Mouse (Mus musculus) cerebellum, adult 2 months (tissue): ENCODE data around the gene Kifc5b. TPM values are rescaled to one million over a fixed set of nuclear protein-coding genes. Genes with fewer than 3 reads are reported as not detected.

Source experiments
- DNase-seq, 2 experiments: peaks; one replicate each; pipeline ENCODE4 v3.0.0; 2021
- H3K27ac ChIP-seq: fragments of 200-500 bp; 2 replicates; pipeline ENCODE4 v1.5.1; 2012; ENCODE audit warnings: low read length, control low read depth, inconsistent platforms; ENCODE audit not compliant: insufficient read depth
- H3K27me3 ChIP-seq: fragments of 200-500 bp; 2 replicates; pipeline ENCODE4 v1.6.1; 2012; ENCODE audit warnings: inconsistent platforms, mild to moderate bottlenecking, low read length, moderate library complexity; ENCODE audit not compliant: control insufficient read depth, insufficient read depth
- H3K4me1 ChIP-seq: fragments of 200-500 bp; 2 replicates; pipeline ENCODE4 v1.6.1; 2011; ENCODE audit warnings: low read length; ENCODE audit not compliant: control insufficient read depth, insufficient read depth
- H3K4me3 ChIP-seq: fragments of 200-500 bp; replicated peaks from 2 replicates; pipeline ENCODE3; 2011; ENCODE audit warnings: mild to moderate bottlenecking, low read depth, low read length, control low read depth; ENCODE audit not compliant: insufficient read depth
- CTCF ChIP-seq: fragments of 200-500 bp; IDR thresholded peaks from 2 replicates; pipeline ENCODE4 v1.5.1; 2011; ENCODE audit warnings: low read depth, mild to moderate bottlenecking, control low read depth, low read length, moderate library complexity, borderline replicate concordance; ENCODE audit not compliant: insufficient read depth
- POLR2A ChIP-seq: fragments of 200-500 bp; IDR thresholded peaks from 2 replicates; pipeline ENCODE4 v1.6.1; 2011; ENCODE audit warnings: low read length, control low read depth, borderline replicate concordance; ENCODE audit not compliant: insufficient read depth
- WGBS: fragments of 180-500 bp; shearing (Covaris S2); methylation state at CpG from one replicate; pipeline ENCODE4 v1.1.7; 2018; 5-methylcytosine and 5-hydroxymethylcytosine counted together
- polyA plus RNA-seq: library from polyadenylated mRNA; depleted of rRNA; stranded (reverse); fragments of >200 nt; gene quantifications from 2 replicates; pipeline ENCODE4 v1.2.3, GENCODE M21; 2012

Gene Kifc5b
- polyA plus RNA-seq, 1 experiment: 5.9 TPM

DNA sequence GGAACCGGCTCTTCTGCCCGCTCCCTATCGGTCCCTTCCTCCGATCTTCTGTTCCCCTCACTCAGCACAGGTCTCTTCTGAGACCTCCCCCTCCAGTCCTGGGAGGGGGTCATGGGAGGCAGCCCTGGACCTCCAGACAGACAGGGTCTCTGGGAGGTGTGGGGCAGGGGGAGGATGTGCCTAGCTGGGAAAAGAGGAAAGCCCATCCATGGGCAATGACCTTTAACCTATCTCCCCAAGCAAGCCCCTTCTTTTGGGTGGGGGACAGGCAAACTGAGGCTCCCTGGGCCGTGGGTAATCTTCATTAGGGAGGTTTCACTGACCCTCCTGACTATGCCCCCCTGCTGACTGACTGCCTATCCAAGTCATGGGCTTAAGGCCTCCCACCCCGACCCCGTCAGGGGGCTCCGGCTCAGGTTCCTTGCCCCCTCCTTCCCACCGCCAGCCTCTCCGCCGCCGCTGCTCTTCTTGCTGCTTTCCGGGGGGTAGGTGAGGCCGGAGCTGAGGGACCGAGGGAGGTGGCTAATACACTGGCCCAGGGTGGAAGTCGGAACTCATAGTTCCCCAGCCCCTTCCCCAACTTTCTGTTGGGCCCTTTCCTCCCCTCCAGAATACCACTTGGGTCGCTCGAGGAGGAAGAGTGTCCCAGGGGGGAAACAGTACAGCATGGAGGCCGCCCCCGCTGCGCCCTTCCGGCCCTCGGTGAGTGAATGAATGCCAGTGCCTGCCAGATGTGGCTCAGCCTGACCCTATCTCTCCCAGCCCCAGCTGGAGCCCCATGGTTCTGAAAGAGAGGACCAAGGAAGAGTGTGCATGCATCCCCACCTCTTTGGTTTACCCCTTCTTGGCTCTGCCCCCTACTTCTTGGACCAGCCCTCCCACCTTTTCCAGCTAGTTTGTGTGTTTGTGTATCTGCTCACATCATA is 35.3 kb downstream of the Kifc5b start:
- TF ChIP-seq CTCF (no peak), POLR2A (no peak)
- no peak for DNase-seq
- peaks cover 27% of the 10 kb centered on the region for H3K4me1 ChIP-seq

DNA sequence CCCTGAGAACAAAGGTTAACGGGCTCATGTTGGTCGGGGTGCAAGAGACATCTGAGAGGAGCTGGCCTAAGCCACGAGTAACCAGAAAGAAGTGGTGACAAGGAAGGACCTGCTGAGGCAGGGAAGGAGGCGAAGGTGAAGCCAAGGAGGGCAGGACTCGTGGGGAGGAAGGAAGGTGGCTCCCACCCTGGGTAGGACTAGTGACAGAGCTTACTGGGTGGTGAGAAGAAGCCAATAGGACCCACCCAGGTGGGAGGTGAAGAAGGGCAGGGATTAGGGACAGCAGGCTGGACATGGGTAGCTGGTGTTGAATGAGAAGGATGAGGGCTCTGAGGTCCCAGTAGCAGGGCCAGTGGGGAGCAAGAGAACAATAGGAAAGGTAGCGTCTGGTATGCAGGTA is 36.3 kb downstream of the Kifc5b start:
- no peak overlapping the region for H3K27ac ChIP-seq
- H3K4me1 ChIP-seq: peaks cover 22% of the 10 kb centered on the region
- H3K4me3 ChIP-seq: no peak overlapping the region
- TF ChIP-seq POLR2A (no peak), CTCF (no peak)
- DNase-seq: no peak
- 55% methylated on average over 6 of the region's 6 CpGs for WGBS
- H3K27me3 ChIP-seq: no peaks in the 10 kb centered on the region

More for the DNA sequence above, 35.3 kb downstream of the Kifc5b start:
- Histone ChIP-seq H3K27ac (no peak overlapping the region), H3K27me3 (no peaks in the 10 kb centered on the region), H3K4me3 (no peak overlapping the region)
- WGBS: 42% methylated on average over 23 of the region's 23 CpGs

DNA sequence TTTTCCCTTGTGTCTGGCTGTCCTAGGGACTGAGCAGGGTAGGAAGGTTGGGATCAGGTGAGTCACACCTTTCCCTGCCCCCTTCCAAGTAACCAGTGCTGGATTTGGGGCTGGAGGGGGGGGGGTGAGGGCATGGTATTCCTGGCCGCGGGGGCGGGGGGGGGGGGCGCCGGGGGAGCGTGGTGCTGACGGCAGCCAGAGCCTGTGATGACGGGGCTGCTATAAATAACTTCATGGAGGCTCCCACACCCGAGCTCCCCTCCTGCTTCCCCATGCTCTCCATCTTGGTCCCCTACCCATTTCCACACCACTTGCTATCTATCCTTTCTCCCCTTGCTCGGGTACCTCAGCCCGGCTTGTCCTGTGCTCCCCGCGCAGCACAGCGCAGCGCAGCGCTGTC is 36.8 kb downstream of the Kifc5b start:
- TF ChIP-seq CTCF (no peak), POLR2A (no peak)
- H3K4me1 ChIP-seq: peaks cover 22% of the 10 kb centered on the region
- no peak overlapping the region for H3K4me3 ChIP-seq
- H3K27me3 ChIP-seq: no peaks in the 10 kb centered on the region
- 44% methylated on average over 15 of the region's 16 CpGs for WGBS
- DNase-seq: no peak
- no peak overlapping the region for H3K27ac ChIP-seq

DNA sequence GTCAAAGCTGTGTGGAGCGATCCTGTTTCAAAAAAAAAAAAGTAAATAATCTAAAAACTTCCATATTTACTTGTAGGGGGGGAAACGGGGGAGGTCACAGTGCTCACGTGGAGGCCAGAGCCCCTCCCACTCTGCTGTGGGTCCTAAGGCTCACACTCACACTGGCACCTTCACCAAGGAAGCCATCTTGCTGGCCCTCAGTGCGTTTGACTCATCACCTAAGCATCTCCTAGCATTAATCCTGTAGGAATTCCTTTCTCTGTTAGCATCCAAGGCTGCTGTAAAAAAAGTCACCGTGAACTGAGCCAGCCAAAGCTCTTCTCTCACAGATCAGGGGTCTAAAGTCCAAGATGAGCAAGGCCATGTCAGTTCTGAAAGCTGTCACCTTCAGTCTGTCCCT is 39.4 kb downstream of the Kifc5b start:
- Histone ChIP-seq H3K27ac (no peak overlapping the region), H3K27me3 (no peaks in the 10 kb centered on the region), H3K4me3 (no peak overlapping the region), H3K4me1 (peaks cover 7% of the 10 kb centered on the region; the same call in 1 of the 2 replicates)
- TF ChIP-seq CTCF: no peak
- TF ChIP-seq POLR2A: no peak
- no peak for DNase-seq
- 81% methylated on average over 5 of the region's 5 CpGs for WGBS

DNA sequence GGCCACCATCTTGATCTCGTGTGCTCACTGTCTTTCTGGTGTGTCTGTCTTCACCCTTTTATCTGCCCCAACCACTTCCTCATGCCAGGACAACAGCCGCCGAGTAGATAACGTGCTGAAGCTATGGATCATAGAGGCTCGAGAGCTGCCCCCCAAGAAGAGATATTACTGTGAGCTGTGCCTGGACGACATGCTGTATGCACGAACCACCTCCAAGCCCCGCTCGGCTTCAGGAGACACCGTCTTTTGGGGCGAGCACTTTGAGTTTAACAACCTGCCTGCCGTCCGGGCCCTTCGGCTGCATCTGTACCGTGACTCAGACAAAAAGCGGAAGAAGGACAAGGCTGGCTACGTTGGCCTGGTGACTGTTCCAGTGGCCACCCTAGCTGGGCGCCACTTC is 40.0 kb downstream of the Kifc5b start:
- H3K27ac ChIP-seq: no peak overlapping the region
- peaks cover 7% of the 10 kb centered on the region; the same call in 1 of the 2 replicates for H3K4me1 ChIP-seq
- 92% methylated on average over 18 of the region's 18 CpGs for whole genome bisulfite sequencing
- H3K4me3 ChIP-seq: no peak overlapping the region
- TF ChIP-seq POLR2A (no peak), CTCF (no peak)
- no peak for DNase-seq
- H3K27me3 ChIP-seq: no peaks in the 10 kb centered on the region

DNA sequence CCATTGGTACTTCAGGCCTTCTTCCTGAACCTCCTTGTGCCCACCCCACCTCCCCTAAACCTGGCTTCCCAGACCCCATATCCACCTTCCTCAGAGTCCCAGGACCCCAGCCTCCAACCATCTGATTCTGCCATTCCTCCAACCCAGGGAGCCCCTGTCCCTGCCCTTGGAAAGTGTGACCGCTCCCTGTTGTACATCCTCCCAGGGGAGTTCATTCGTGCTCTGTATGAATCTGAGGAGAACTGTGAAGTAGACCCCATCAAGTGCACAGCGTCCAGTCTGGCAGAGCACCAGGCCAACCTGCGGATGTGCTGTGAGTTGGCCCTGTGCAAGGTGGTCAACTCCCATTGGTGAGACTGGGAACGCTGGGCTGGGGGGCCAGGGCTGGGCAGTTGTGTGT is 41.0 kb downstream of the Kifc5b start:
- TF ChIP-seq CTCF (no peak), POLR2A (no peak)
- peaks cover 7% of the 10 kb centered on the region; the same call in 1 of the 2 replicates for H3K4me1 ChIP-seq
- H3K27ac ChIP-seq: no peak overlapping the region
- H3K27me3 ChIP-seq: no peaks in the 10 kb centered on the region
- H3K4me3 ChIP-seq: no peak overlapping the region
- 82% methylated on average over 5 of the region's 5 CpGs for WGBS
- no peak for DNase-seq

DNA sequence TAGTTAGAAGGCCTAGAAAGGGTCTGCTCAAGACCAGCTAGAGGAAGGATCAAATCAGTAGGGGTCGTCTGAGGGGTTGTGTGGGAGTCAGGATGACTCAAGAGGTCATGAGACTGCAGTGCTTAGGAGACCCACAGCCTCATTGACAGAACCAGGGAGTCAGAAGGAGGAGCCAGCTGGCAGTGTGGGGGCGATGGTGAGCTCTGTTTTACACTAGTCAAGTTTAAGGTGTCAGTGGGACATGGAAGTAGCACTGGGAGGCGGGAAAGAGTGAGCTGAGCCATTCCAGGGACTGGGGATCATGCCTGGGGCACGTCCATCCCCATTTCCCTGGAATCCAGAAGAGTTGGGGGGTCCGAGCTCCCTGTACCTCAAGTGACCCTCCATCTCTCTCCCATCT is 42.0 kb downstream of the Kifc5b start:
- TF ChIP-seq POLR2A (no peak), CTCF (no peak)
- no peak for DNase-seq
- Histone ChIP-seq H3K4me3 (no peak overlapping the region), H3K4me1 (no peaks in the 10 kb centered on the region), H3K27ac (no peak overlapping the region), H3K27me3 (no peaks in the 10 kb centered on the region)
- WGBS: 63% methylated on average over 5 of the region's 5 CpGs

DNA sequence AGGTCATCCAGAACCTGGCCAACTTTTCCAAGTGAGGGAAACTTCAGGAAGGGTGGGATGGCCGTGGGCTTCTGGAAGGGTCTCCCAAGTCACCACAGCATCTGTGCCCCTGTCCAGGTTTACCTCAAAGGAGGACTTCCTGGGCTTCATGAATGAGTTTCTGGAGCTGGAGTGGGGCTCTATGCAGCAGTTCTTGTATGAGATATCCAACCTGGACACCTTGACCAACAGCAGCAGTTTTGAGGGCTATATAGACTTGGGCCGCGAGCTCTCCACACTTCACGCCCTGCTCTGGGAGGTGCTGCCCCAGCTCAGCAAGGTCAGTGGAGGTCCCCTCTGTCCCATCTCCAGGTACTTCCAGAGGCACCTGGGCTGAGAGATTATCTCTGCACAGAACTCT is 42.9 kb downstream of the Kifc5b start:
- no peak overlapping the region for H3K4me3 ChIP-seq
- TF ChIP-seq POLR2A (no peak), CTCF (no peak)
- no peak for DNase-seq
- no peak overlapping the region for H3K27ac ChIP-seq
- WGBS: 95% methylated on average over 4 of the region's 4 CpGs
- H3K27me3 ChIP-seq: no peaks in the 10 kb centered on the region
- no peaks in the 10 kb centered on the region for H3K4me1 ChIP-seq
